Mouse (Mus musculus): ENCODE data around the gene Pde7b.

DNA sequence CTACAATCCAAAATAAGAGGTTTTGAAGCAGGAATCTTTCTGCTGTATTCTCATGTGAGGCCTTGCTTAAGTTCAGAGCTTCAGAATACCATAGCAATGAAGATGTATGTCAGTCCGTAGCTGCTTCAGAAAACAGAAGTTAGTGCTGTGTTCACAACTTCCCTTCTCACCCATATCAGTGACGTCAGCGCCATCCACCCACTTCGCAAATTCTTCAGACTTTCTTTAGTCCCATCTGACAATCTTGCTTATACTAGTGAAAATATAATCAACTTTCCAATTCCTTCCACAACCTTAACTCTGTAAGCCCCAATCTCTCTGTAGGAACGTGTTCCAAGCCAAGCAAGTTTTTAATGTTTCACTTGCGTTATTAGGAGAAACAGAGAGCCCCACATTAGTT lies 326.7 kb downstream of the Pde7b start:
- no peak for TF ChIP-seq CTCF (IDR thresholded peaks at IDR 0.05)
- TF ChIP-seq EP300 (IDR thresholded peaks at IDR 0.05) = no peak
